Mouse (Mus musculus) lung, adult 2 months (tissue): ENCODE data around the gene Epb41l1.

Experiments used
- CTCF ChIP-seq: fragments of 200-500 bp; IDR thresholded peaks from 2 replicates; pipeline ENCODE4 v1.5.1; 2011; ENCODE audit warnings: mild to moderate bottlenecking, low read length, control low read depth; ENCODE audit not compliant: insufficient read depth
- POLR2A ChIP-seq: fragments of 200-500 bp; IDR thresholded peaks from 2 replicates; pipeline ENCODE4 v1.6.1; 2011; ENCODE audit warnings: low read depth, mild to moderate bottlenecking, control low read depth, low read length, borderline replicate concordance; ENCODE audit errors: extremely low read depth

DNA sequence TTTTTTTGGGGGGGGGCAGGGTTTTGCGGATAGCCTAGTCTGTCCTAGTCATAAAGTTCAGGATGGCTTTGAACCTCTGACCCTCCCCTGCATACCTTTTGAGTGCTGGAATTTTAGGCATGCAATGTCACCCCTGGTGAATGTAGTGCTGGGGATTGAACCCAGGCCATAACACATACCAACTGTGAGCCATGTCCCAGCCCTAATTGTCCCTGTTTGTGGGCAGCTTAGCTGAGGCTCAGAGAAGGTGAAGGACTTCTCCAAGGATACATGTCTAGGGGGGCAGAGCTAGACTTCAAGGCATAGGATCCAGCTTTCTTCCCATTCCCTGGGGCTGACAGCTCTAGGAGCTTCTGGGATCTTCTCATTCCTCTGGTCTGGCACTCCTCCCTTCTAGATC lies 22.6 kb downstream of the Epb41l1 start:
- TF ChIP-seq CTCF (no peak), POLR2A (no peak)
